Mouse (Mus musculus): Measurements from ENCODE around the gene Itga2.

Gene Itga2

DNA sequence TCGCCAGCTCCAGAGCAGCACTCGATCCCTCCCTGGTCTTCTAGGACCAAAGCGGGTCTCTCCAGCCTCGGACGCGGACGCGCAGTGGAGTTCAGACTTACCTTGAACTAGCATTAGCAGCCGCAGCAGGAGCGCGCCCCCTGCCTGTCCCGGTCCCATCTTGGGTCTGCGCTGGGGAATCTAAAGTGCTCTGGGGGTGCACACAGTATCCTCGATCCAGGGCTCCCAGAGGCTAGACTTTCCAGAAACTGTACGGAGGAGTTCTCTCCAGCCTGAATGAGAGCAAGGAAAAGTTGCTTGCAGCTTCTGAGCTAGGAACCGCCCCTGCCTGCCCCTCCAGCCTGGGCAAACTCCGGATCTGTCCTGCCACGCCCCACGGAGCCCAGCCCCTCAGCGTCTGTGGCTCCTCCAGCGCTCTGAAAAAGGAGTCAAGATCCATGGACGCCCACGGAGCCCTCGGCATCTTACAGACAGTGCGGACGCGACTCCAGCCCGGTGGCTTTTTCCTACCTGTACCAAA is at the start of gene Itga2:
TSS of gene Itga2 (minus strand) at position 326 of the 520 bp plus-strand sequence.
- peak; percentile 81 for DNase-seq (ENCODE audit: low spot score)

- DNase-seq (ENCODE audit: low spot score), result peak; percentile 61
These were observed 49.0 kb upstream of the Itga2 start for GRCm38 (mm10) chr13:114980831-114981419.

DNA sequence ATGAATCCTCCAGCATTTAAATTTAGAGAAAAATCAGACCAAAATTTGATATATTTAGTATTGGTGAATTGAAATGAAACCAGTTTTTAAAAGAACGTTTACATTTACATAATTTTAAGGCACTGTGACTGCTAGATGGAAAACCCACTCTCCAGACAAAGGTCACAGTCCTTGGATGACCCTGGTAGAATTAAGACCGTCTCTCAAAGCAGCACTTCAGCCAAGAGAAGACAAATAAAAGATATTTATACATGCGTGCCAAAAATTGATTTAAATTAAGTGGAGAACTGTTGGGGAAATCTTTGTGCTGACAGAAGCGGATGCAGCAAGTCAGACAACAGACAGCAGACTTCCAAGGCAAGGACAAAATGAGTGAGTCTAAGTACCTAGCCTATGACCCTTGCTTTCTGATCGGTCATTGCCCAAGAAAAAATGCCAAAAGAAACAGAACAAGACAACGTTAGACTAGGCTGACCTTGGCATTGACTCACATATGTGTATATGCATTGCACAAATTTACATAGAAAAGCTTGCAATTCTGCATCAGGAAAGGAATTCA is 42.7 kb upstream of the Itga2 start:
- DNase-seq (ENCODE audit: low spot score), result no peak

GRCm38 (mm10) chr13:114971905-114972304 is 40.0 kb upstream of the Itga2 start:
- DNase-seq (ENCODE audit: low spot score), result no peak

- DNase-seq (ENCODE audit: low spot score), result peak; percentile 86
These were observed 32.3 kb upstream of the Itga2 start for GRCm38 (mm10) chr13:114964233-114964632.

DNA sequence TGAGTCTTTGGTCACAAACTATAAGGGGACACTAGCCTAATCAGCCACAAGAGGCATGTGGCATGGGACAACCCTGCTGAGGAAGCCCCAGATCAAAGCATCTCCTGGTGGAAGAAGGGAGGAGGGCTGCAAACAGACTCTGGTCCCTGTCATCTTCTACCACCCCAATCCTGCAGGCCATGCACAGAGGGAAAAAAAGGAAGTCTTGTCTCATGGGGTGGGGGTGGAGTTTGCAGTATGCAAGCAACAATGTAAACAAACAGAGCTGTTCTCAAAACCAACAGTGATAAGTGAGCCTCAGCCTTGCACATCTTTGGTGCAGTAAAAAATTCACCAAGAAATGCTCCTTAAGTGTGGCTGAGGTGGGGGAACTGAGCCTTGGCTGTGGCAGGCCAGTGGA is 22.6 kb upstream of the Itga2 start:
- DNase-seq (ENCODE audit: low spot score), result no peak

GRCm38 (mm10) chr13:114933541-114933940 is 1.6 kb upstream of the Itga2 start:
- no peak for DNase-seq (ENCODE audit: low spot score)

DNA sequence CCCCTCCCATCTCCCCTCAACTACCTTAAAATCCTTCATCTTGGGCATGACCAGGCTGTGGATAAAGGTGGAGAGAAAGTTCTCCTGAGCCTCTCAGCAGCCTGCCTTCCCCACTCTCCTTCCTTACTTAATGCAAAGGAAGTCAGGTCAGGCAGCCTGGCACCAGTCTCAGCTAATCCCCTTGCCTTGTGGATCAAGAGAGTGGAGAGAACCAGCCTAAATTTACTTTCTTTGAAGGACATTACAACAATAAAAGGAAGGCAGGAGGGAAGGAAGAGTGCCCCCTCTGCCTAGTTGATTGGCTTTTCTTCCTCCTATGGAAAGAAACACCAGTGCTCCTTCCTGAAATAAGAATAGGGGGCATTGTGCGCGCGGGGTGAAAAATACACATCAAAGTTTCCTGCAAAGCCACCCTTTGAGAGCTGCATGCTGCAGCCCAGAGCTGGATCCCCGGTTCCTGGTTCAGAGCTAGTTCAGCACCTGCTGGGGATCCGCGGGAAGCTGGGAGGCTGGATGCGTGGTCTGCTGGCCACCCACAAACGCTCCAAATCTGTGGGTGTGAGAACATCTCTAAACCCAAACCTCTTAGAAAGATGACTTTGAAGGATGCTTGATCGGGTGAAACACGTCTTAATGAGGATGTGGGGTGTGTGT is 777 bp downstream of the Itga2 start:
- DNase-seq (ENCODE audit: low spot score), result peak; percentile 13

DNA sequence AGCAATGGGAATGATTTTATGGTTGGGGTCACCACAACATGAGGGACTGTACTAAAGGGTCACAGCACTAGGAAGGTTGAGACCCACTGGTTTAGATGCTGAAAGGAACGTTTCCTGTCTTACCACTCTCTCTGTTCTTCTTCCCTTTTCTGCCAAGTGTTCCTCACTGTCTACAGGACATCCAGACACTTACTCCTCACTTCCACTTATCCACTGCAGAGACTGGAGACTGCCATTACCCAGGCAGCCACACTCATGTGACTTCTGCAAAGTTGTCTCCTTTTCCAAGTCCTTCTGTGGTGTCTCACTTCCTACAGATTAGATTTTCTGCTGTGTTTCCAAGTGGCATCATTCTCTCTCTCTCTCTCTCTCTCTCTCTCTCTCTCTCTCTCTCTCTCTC is 7.1 kb downstream of the Itga2 start:
- DNase-seq (ENCODE audit: low spot score), result no peak

- peak; percentile 71 for DNase-seq (ENCODE audit: low spot score)
These were observed 8.6 kb downstream of the Itga2 start for GRCm38 (mm10) chr13:114923331-114923730.

DNA sequence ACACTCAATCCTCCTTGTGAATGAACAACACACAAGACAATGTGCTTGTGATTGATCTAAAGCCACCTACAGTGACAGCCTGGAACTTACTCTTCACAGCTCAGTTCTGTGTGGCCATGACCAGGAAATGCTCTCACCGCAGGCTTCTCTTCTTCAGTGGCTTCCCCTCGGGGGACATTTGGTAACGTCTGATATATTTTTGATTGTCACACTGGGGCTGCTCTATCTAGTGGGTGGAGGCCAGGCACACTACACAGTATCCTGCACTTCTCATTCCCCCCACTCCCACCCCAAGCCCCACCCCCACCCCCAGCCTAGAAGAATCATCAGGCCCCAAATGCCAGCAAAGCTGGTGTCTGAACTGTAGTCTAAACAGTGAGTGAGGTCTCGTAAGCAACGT is 16.1 kb downstream of the Itga2 start:
- no peak for DNase-seq (ENCODE audit: low spot score)

DNA sequence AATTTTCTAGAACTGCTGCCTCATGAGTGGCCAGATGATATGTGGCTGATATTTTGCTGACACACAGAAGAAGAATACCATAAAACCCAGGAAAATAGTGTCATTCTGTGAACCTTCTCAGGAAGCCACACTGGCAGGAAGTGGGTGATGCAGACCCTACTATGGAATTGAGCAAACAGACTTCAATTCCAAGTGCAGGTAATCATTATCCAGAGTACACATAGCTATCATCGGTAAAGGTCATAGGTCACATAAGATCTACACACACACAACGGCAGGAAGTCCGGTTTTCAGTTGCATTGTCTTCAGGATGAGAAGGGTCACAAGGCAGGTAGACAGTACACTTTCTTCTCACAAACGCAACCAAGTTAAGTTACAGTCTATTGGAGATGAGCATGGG is 16.9 kb downstream of the Itga2 start:
- DNase-seq (ENCODE audit: low spot score), result no peak

GRCm38 (mm10) chr13:114914559-114914958 is 17.3 kb downstream of the Itga2 start:
- no peak for DNase-seq (ENCODE audit: low spot score)

DNA sequence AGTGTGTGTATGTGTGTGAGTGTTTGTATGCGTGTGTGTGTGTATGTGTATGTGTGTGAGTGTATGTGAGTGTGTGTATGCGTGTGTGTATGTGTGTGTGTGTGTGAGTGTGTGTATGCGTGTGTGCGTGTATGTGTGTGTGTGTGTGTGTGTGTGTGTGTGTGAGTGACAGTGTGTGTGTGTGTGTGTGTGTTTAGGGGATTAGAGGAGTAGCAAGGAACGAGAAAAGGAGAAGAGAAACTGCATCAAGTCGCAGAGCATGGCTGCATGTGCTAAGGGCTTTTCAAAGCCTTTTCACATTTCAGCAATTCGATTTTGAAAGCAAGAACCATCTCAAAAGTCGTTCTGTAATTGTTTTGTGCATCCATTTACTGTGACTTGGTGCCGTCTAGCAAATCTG is 21.3 kb downstream of the Itga2 start:
- DNase-seq (ENCODE audit: low spot score), result no peak

DNA sequence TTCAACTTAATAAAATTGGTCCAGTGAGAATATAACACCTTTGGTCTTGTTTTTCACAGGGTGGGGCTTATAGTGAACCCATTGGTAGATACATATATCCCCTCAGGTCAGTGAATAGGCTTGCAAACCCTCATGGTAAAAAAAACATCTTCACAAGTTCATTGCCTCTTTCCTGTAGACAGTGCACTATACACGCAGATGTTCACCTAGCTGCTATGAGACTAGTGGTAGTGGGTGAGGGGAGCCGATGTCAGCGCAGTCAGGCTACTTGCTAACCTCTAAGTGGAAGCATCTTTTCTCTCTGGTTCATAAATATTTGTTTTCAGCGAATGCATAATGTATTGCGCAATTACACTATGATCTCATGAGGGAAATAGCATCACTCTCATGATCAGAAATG is 22.4 kb downstream of the Itga2 start:
- no peak for DNase-seq (ENCODE audit: low spot score)

- DNase-seq (ENCODE audit: low spot score), result no peak
These were observed 24.0 kb downstream of the Itga2 start for GRCm38 (mm10) chr13:114907876-114908275.

GRCm38 (mm10) chr13:114896751-114897386 is 35.0 kb downstream of the Itga2 start:
- DNase-seq (ENCODE audit: low spot score), result peak; percentile 22

GRCm38 (mm10) chr13:114895896-114896295 is 36.0 kb downstream of the Itga2 start:
- no peak for DNase-seq (ENCODE audit: low spot score)

DNA sequence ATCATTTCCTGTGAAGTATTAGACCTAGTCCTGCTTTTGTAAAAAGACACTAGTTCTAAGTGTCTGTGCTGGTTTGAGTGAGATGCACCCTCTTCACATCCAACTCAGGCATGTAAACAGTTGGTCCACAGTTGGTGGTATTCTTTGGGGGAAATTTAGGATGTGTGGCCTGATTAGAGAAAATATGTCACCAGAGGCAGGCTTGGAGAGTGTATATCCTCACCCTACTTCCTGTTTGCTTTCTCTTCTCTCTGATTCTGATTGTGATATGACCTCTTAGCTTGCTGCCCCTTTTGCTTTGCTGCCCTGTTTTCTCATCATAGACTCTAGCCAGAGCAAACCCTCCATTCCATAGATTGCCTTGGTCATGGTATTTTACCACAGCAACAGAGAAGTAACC is 37.2 kb downstream of the Itga2 start:
- no peak for DNase-seq (ENCODE audit: low spot score)

GRCm38 (mm10) chr13:114891655-114892054 is 40.2 kb downstream of the Itga2 start:
- DNase-seq (ENCODE audit: low spot score), result no peak

DNA sequence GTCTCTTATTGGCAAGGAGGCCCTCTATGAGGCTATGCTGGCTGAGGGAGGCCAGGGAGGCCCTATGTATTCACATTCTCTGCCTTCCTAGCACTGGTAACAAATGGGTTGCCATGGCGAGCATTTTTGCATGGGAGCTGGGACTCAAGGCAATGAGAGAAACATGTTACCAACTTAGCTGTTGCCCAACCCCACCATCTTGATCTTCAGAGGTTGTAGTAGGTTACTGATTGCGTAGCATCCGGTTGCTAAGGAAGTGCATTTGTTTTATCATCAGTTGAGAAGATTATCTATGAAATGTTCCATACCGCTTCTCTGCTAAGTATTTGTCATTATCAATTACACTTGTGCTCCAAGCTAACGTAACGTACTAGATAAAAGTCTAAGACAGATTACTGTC is 44.2 kb downstream of the Itga2 start:
- peak; percentile 8 for DNase-seq (ENCODE audit: low spot score)

DNA sequence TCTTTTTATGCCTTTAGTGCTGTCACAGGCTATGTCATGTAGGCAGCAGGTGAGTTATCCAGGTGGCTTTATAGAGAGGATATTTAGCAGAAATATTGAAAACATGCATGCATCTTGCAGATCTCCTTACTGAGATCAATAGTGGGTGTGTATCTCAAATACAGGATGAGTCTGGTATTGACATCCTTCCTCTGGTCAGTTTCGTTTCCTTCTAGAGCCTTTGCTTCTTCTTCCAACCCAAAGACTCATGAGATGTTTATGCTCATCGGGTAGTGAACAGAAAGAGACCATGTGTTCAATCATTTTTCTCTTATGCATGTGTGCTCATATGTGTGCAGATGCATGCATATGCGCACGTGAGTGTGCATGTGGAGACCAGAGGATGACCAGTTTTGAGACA is 44.6 kb downstream of the Itga2 start:
- DNase-seq (ENCODE audit: low spot score), result no peak

- peak; percentile 23 for DNase-seq (ENCODE audit: low spot score)
These were observed 46.7 kb downstream of the Itga2 start for GRCm38 (mm10) chr13:114885171-114885570.
